Mouse (Mus musculus) splenic B cell, adult 2 months (primary cell): ENCODE data around the gene Gpam.

Experiments
- DNase-seq: peaks from one replicate; pipeline ENCODE4 v3.0.0-alpha.2; 2011; ENCODE audit warnings: low read depth, low spot score
- H3K27me3 ChIP-seq: 2 replicates; pipeline ENCODE4 v1.6.1; 2012; ENCODE audit warnings: mild to moderate bottlenecking, low read length, moderate library complexity, mixed read lengths; ENCODE audit not compliant: control insufficient read depth, poor library complexity, insufficient read depth, severe bottlenecking
- H3K36me3 ChIP-seq: 2 replicates; pipeline ENCODE4 v1.6.1; 2012; ENCODE audit warnings: mild to moderate bottlenecking, low read length, moderate library complexity, mixed read lengths; ENCODE audit not compliant: control insufficient read depth, poor library complexity, insufficient read depth, severe bottlenecking

The Gpam gene

GRCm38 (mm10) chr19:55076822-55077221 is 50.2 kb downstream of the Gpam start:
- Histone ChIP-seq H3K36me3 (peaks cover 3% of the 10 kb centered on the region), H3K27me3 (no peaks in the 10 kb centered on the region)
- DNase-seq, result no peak

- no peak for DNase-seq
- Histone ChIP-seq H3K36me3 (peaks cover 2% of the 10 kb centered on the region), H3K27me3 (no peaks in the 10 kb centered on the region)
These were observed 54.0 kb downstream of the Gpam start for GRCm38 (mm10) chr19:55073004-55073403.

GRCm38 (mm10) chr19:55069054-55069453 is 58.0 kb downstream of the Gpam start:
- no peak for DNase-seq
- H3K27me3 ChIP-seq, result no peaks in the 10 kb centered on the region

GRCm38 (mm10) chr19:55063272-55063671 is 63.8 kb downstream of the Gpam start:
- no peaks in the 10 kb centered on the region for H3K27me3 ChIP-seq
- no peaks in the 10 kb centered on the region for H3K36me3 ChIP-seq
- DNase-seq, result peak; percentile 25

More at GRCm38 (mm10) chr19:55069054-55069453, 58.0 kb downstream of the Gpam start:
- no peaks in the 10 kb centered on the region for H3K36me3 ChIP-seq

GRCm38 (mm10) chr19:55062501-55062900 is 64.5 kb downstream of the Gpam start:
- DNase-seq, result no peak
- H3K36me3 ChIP-seq, result no peaks in the 10 kb centered on the region
- H3K27me3 ChIP-seq, result no peaks in the 10 kb centered on the region

GRCm38 (mm10) chr19:55061951-55062350 is 65.1 kb downstream of the Gpam start:
- Histone ChIP-seq H3K36me3 (no peaks in the 10 kb centered on the region), H3K27me3 (no peaks in the 10 kb centered on the region)
- peak; percentile 78 for DNase-seq

- DNase-seq, result peak; percentile 13
- H3K36me3 ChIP-seq, result no peaks in the 10 kb centered on the region
These were observed 65.6 kb downstream of the Gpam start for GRCm38 (mm10) chr19:55061447-55061901.

GRCm38 (mm10) chr19:55060964-55061363 is 66.1 kb downstream of the Gpam start:
- Histone ChIP-seq H3K36me3 (no peaks in the 10 kb centered on the region), H3K27me3 (no peaks in the 10 kb centered on the region)
- DNase-seq, result peak; percentile 75

More at GRCm38 (mm10) chr19:55061447-55061901, 65.6 kb downstream of the Gpam start:
- H3K27me3 ChIP-seq, result no peaks in the 10 kb centered on the region

GRCm38 (mm10) chr19:55057483-55057882 is 69.6 kb downstream of the Gpam start:
- Histone ChIP-seq H3K36me3 (no peaks in the 10 kb centered on the region), H3K27me3 (no peaks in the 10 kb centered on the region)
- DNase-seq, result no peak

- Histone ChIP-seq H3K27me3 (no peaks in the 10 kb centered on the region), H3K36me3 (no peaks in the 10 kb centered on the region)
- no peak for DNase-seq
These were observed 71.3 kb downstream of the Gpam start for GRCm38 (mm10) chr19:55055634-55056269.

GRCm38 (mm10) chr19:55053163-55053562 is 73.9 kb downstream of the Gpam start:
- no peak for DNase-seq
- Histone ChIP-seq H3K36me3 (no peaks in the 10 kb centered on the region), H3K27me3 (no peaks in the 10 kb centered on the region)

- DNase-seq, result no peak
- Histone ChIP-seq H3K36me3 (no peaks in the 10 kb centered on the region), H3K27me3 (no peaks in the 10 kb centered on the region)
These were observed 89.6 kb downstream of the Gpam start for GRCm38 (mm10) chr19:55037406-55037805.

- H3K27me3 ChIP-seq, result no peaks in the 10 kb centered on the region
- no peaks in the 10 kb centered on the region for H3K36me3 ChIP-seq
- no peak for DNase-seq
These were observed 108.2 kb downstream of the Gpam start for GRCm38 (mm10) chr19:55018872-55019271.
